Mouse (Mus musculus) testis, postnatal 14 days (tissue): ENCODE measurements around the gene Prokr2.

Source experiments
- DNase-seq: peaks from one replicate; pipeline ENCODE4 v3.0.0; 2021; ENCODE audit warnings: low spot score

Gene Prokr2

GRCm38 (mm10) chr2:132385194-132385838, at the start of gene Prokr2:
Gene Prokr2, minus strand, starts transcription at chr2:132385447.
- no peak for DNase-seq

DNA sequence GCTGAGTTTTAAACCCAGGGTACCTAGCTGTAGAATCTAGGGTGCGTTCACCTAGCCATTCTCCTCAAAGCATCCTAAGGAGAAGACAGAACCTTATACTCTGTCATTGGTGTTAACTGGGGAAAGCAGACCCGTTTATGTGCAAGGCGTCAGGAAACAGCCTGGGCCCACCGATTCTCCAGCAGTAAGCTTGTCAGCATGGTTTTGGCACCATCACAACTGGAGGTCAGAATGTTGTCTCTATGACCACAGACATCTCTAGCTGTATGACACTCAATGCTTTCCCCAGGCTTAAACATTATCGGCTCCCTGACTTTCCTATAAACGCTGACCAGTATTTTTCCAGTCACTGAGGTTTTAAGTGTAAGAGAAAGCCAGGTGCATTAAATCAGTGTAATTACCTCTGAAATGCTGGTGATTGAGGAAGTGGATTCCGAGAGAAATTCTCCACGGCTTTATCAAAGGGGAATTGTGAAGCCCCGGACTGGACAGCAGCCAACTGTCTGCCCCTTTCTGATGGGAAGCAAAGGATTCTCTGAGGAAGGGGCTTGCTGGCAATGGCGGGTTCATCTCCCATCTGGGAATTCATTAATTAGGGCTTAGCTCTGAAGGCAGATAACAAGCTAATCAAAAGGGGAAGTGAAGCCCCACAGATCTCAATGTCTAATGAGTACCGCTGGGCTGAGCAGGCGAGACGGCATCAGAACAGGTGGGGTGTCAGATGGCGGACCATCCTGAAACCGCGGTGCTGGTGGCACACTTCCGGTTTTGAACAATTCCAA, 42.1 kb upstream of the Prokr2 start:
- DNase-seq = no peak

DNA sequence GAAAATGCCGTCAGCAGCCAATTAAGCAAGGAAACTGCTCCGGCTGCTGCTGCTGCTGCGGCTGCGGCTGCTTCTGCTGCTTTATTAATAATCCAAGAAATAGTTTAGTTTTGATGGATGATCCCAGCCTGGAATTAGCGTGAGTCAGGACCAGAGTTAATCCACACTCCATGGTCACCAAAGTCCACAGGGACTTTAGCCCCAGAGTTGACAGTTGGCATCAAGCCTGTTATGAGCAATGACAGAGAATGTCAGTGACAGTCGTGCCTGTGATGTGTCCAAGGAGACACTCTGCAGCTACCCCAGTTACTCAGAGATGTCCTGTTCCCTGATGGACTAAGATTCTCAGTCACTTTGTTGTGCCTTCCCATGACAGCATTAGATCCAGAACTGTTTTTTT, 40.3 kb upstream of the Prokr2 start:
- no peak for DNase-seq

DNA sequence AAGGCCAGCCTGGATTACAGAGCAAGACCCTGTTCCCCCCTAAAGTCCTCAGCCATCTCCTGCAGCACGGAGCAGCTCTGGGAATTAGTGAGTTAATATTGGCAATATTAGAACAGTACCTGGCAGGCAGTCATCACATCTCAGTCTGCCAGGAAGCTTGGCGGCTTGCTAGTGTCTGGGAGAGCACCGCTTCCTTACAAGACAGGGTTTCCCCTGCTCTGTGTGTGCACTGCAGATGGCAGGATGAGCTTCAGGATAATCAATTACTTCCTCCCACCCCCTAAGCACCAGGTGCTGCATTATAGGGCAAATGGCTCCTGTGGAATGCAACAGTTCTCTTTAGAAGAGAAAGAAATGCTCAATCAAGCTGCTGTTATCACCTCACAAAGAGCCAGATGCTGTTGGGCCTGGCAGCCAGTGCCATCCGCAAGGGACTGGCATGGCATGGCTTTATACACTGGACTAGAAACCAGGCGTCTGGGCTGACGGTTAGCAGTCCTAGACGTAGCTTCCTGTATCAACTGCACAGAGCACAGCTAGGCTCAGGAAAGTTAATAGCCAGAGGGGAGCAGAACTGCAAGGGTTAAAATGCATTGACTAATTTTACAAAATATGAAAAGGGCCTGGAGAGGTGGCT, 38.3 kb upstream of the Prokr2 start:
- DNase-seq = no peak

- DNase-seq = no peak
Observed at GRCm38 (mm10) chr2:132422846-132423245, 37.6 kb upstream of the Prokr2 start.

- DNase-seq = no peak
Observed at GRCm38 (mm10) chr2:132418414-132418813, 33.2 kb upstream of the Prokr2 start.

GRCm38 (mm10) chr2:132410126-132410525, 24.9 kb upstream of the Prokr2 start:
- DNase-seq = no peak

DNA sequence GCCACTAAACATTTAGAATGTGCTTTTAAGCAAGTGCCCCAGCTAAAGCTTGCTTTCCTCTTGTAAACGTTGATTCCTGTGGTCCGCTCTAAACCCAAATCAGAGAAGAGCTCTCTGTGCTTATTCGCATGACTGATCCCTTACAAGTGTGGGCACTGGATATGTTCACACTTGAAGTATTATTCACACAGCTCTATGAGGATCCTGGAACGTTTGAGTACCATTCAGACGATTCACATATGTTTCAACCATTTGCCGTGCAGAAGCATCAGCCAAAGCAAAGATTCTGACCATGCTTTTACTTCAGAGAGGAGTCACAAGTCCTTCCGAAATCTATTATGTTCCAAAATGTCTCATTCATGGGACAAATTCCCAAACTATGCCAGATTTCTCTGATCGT, 12.9 kb upstream of the Prokr2 start:
- no peak for DNase-seq

DNA sequence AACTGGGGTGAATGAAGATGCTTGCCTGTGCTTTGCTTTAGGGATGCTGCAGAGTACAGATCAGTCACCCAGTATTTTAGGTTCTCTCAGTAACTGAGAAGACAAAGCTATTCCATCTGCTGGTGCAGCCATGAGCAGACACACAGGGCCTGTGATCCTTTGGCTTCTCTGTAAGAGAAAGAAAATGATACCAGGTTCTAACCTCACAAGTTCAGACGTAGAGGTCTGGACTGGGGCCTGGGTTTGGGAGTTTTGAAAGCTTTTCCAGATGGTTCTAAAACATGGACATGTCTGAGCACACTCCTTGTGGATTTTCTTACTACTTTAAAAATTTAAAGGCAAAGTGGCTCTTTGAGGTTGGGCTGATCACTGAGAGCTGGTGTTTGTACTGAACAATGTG, 10.5 kb upstream of the Prokr2 start:
- DNase-seq = no peak

DNA sequence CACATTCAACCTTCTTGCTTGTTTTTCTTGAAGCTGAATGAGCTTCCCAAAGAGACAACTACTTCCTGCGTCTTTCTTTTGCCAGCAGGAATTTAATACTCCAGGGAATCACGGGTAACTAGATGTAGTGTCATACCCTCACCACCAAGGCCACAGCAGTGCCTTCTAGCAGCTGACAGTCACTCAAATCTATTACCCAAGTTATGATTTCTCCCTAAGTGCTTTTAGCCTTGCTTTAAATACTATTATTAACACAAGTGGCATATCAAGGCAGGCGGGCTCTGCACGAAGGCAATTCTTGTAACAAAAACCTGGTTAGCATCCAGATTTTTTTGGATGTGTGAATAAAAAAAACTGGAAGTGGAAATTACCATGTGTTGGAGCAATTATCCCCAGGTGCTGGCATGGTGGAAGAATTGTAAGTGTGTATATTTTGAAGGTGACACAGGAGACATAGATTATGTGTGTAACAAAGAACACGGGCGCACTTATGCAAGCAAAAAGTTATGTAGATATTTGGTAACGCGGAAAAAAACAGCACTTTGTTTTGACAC, 5.4 kb upstream of the Prokr2 start:
- no peak for DNase-seq

DNA sequence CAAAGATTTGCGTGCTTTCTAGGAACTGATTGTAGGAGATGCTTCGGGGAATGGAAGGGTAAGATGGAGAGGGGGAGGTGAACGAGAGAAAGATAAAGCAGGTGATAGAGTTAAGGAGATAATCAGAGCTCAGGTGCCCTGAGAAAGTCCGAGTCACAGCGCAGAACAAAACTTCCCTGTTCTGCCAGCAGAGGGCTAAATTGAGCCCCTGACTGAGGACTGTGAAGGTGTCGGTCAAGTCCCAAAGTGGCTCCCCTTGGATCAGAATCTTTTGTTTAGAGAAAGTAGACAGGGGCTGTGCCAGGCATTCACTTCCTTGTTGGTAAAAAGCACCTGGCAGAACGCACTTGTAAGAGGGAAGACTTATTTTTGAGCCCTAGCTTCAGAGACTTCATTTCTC, 4.3 kb upstream of the Prokr2 start:
- DNase-seq = no peak

DNA sequence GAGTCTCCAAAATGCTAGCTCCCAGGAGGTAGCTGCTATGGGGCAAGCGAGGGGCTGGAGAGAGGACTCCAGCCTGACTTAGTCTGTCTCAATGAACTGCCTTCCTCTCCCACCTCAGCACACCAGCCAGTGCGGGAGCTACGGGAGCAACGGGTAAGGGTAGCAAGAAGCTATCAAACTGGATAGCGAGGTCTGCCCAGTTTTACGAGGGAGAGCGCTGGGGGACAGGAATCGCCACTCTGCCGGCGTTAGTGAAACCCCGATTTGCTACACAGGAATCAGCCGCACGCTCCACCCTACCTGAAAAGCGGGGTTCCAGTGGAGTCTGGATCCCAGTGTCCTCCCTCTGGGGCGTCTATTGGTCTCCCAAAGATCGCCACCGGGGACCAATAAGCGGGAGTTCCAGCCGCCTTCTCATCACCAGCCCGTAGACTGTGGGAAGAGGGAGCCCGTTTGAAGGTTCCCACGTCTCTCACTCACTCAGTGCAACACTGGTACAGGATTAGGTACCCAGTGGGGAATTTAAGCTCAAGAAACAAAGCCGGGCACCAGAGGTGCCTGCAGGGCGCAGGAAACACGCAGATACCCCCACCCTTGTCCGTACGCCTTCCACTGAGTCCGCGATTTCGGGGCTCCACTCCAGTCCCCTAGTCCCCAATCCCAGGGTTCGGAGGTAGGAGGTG, 595 bp downstream of the Prokr2 start:
- DNase-seq = no peak

GRCm38 (mm10) chr2:132382308-132382707, 2.9 kb downstream of the Prokr2 start:
- no peak for DNase-seq

DNA sequence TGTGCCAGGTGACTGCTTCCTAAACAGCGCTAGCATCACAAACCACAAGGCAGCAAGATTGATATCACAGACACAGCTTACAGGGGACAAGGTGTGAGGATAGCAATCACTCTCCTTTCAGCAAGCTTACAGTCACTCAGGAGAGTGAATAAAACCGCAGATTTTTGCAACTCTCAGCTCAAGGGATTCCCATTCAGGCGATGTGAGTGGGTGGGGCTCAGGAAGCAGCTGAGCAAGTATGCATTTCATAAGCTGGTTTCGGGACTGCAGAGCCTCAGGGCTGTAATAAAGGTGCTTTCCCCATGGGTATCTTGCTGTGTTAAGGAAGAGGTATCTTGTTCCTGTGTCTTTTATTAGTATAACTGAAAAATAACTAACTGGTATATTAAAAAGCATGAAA, 5.6 kb downstream of the Prokr2 start:
- DNase-seq = no peak

DNA sequence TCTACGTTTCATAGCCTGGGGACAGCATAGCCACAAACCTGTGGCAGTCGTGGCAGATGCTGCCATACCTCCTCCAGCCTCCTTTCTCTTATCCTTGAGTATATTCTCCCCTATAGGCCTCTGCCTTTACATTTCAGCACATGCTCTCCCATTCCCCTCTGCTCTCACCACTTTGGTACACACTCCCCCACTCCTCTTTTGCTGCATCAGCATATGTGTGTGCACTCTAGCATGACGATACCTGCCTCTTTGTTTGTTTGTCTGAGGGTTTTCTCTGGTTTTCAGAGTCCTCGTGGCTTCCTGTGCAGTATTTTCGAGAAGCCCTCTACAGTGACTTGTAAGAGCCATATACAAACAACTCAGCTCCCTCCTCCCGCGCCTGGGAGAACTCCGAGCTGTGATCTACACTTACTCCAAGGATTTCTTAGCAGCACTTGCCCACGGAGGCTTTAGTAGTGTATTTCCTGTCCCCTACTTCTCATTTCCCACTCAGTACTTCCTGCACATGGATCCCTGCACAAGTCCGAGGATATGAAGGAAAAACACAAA, 6.6 kb downstream of the Prokr2 start:
- DNase-seq = no peak

DNA sequence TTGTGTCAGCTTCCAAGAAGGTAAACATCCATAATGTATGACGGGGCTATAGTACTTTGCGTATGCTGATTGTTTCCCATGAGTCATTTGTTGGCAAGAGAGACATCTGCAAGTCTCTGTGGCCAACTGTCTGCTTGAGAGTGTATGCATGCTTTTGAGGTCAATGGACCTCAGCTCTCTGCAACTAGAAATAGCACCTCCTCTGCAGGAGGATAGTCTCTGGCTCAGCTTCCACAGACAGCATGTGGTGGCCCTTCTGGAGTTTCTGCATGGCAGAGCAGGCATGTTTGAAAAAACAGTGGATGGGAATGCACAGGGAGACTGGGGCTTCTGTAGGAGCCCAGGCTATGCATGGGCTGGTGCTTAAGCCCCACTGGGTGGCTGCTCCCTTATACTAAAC, 7.8 kb downstream of the Prokr2 start:
- DNase-seq = no peak

- DNase-seq = no peak
Observed at GRCm38 (mm10) chr2:132375721-132376120, 9.5 kb downstream of the Prokr2 start.

DNA sequence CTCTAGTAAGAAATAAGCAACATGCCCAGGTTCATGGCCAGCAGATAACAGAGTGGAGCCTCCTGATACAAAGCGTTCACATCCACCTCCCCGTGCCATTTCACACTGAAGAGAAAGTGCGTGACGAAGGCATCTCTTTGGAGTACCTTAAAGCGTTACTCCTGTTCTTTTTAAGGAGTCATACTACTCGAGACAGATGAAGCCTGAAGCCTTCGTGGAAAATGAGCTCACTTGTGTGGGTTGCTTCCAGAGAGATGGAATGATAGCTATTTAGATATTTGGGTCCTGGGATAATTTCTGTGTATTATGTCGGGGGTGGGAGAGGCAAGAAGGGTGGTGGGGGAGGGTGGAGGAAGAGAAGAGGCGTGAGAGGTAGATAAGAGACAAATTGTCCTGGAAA, 10.1 kb downstream of the Prokr2 start:
- DNase-seq = no peak

DNA sequence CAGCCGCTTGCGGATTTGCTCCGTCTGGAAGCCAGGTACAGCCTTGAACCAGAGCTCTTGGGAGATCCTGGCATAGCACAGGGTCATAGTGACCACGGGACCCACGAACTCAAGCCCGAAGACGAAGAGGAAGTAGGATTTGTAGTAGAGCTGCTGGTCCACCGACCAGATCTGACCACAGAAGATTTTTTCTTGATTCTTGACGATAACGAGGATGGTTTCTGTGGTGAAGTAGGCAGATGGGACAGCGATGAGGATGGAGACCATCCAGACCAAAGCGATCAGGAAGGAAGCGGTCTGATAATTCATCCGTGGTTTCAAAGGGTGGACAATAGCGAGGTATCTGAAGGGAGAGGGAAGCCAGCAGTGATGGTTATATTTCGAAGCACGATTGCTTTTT, 11.5 kb downstream of the Prokr2 start:
- DNase-seq = no peak

DNA sequence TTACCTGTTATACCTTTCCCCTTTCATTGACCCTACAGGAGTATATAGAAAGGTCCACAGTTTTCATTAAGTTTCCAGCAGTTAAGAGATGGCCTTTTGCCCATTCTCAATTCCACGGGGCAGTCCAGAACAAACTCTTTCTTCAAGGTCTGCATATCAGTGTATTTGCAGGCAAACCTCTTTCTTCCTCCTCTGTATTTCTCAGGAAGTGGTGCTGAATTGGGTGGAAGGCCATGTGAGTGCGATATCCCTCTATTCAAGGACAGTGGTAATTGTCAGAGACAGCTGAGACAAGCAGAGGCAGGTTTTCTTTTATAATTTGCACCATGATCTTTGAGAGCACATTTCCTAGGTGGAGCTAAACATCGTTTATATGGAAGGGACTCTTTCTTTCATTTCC, 16.8 kb downstream of the Prokr2 start:
- DNase-seq = no peak

DNA sequence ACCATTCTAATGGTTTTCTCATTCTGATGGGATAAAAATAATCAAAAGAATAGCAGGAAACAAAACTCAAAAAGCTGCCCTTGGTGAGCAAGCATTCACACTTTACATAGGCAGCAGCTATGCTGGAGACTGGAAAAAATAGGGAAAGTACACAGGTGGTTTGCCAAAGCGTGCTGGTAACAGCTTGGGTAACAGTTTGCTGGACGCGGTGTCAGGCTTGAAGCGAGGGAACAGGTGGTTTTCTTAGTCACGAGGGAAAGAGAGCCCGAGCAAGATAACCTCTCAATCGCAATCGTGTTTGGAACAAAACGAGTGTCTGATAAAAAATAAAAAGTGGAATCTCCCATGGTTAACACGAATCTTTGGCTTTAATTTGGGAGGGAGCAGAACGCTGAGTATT, 41.4 kb downstream of the Prokr2 start:
- no peak for DNase-seq

GRCm38 (mm10) chr2:132341293-132341692, 44.0 kb downstream of the Prokr2 start:
- DNase-seq = peak; percentile 9
